Mouse (Mus musculus) ovary, postnatal 10 days (tissue): ENCODE measurements around the gene Dnm3.

Experiments
- DNase-seq: peaks from one replicate; pipeline ENCODE4 v3.0.0; 2022; ENCODE audit warnings: low spot score

Dnm3 gene

GRCm38 (mm10) chr1:162072917-162073578 lies 404.8 kb downstream of the Dnm3 start:
- DNase-seq, result no peak

GRCm38 (mm10) chr1:162053608-162054007 lies 424.2 kb downstream of the Dnm3 start:
- DNase-seq, result no peak

- no peak for DNase-seq
These were observed 424.6 kb downstream of the Dnm3 start for GRCm38 (mm10) chr1:162053186-162053585.

- no peak for DNase-seq
These were observed 425.1 kb downstream of the Dnm3 start for GRCm38 (mm10) chr1:162052755-162053154.

GRCm38 (mm10) chr1:162052138-162052537 lies 425.7 kb downstream of the Dnm3 start:
- no peak for DNase-seq

GRCm38 (mm10) chr1:162051710-162052109 lies 426.1 kb downstream of the Dnm3 start:
- DNase-seq, result no peak

- no peak for DNase-seq
These were observed 430.2 kb downstream of the Dnm3 start for GRCm38 (mm10) chr1:162047673-162048072.

- no peak for DNase-seq
These were observed 433.8 kb downstream of the Dnm3 start for GRCm38 (mm10) chr1:162043788-162044717.

GRCm38 (mm10) chr1:162043216-162043615 lies 434.6 kb downstream of the Dnm3 start:
- DNase-seq, result no peak

GRCm38 (mm10) chr1:162042384-162042783 lies 435.4 kb downstream of the Dnm3 start:
- DNase-seq, result no peak

- DNase-seq, result no peak
These were observed 437.2 kb downstream of the Dnm3 start for GRCm38 (mm10) chr1:162040490-162041274.

- no peak for DNase-seq
These were observed 438.0 kb downstream of the Dnm3 start for GRCm38 (mm10) chr1:162039808-162040207.

- no peak for DNase-seq
These were observed 438.7 kb downstream of the Dnm3 start for GRCm38 (mm10) chr1:162039011-162039595.

- no peak for DNase-seq
These were observed 439.4 kb downstream of the Dnm3 start for GRCm38 (mm10) chr1:162038431-162038830.

- no peak for DNase-seq
These were observed 439.8 kb downstream of the Dnm3 start for GRCm38 (mm10) chr1:162037968-162038421.

GRCm38 (mm10) chr1:162037185-162037765 lies 440.6 kb downstream of the Dnm3 start:
- DNase-seq, result no peak

GRCm38 (mm10) chr1:162036461-162036835 lies 441.4 kb downstream of the Dnm3 start:
- no peak for DNase-seq

- no peak for DNase-seq
These were observed 441.9 kb downstream of the Dnm3 start for GRCm38 (mm10) chr1:162035800-162036460.

- no peak for DNase-seq
These were observed 454.1 kb downstream of the Dnm3 start for GRCm38 (mm10) chr1:162023681-162024270.

GRCm38 (mm10) chr1:162020766-162021165 lies 457.1 kb downstream of the Dnm3 start:
- DNase-seq, result no peak

- DNase-seq, result no peak
These were observed 457.5 kb downstream of the Dnm3 start for GRCm38 (mm10) chr1:162020303-162020731.
